Mouse (Mus musculus) C2C12 (cell line): ENCODE measurements around the gene Prkce.

Source experiments
- CEBPB ChIP-seq: IDR thresholded peaks from one replicate; pipeline ENCODE4 v1.6.1; 2011; ENCODE audit warnings: low read depth, mild to moderate bottlenecking, control low read depth, moderate library complexity
- CTCF ChIP-seq: IDR thresholded peaks from one replicate; pipeline ENCODE4 v1.5.1; 2011; ENCODE audit not compliant: control insufficient read depth, insufficient read depth, insufficient read length
- FOSL1 ChIP-seq: IDR thresholded peaks from one replicate; pipeline ENCODE4 v1.8.0; 2011; ENCODE audit warnings: mild to moderate bottlenecking, low read length; ENCODE audit not compliant: poor library complexity, insufficient read depth, severe bottlenecking
- MAX ChIP-seq: IDR thresholded peaks from one replicate; pipeline ENCODE4 v1.6.1; 2011; ENCODE audit warnings: mild to moderate bottlenecking, control low read depth
- MYOD1 ChIP-seq: IDR thresholded peaks from one replicate; pipeline ENCODE4 v1.6.1; 2011; ENCODE audit warnings: low read depth; ENCODE audit not compliant: control insufficient read depth, insufficient read length
- MYOG ChIP-seq: IDR thresholded peaks from one replicate; pipeline ENCODE4 v1.6.1; 2011; ENCODE audit not compliant: control insufficient read depth, insufficient read length; ENCODE audit errors: extremely low read depth
- USF1 ChIP-seq: IDR thresholded peaks from one replicate; pipeline ENCODE4 v1.6.1; 2011; ENCODE audit warnings: low read depth, mild to moderate bottlenecking, control low read depth, moderate library complexity

- TF ChIP-seq CTCF (no peak), USF1 (no peak), CEBPB (no peak), FOSL1 (no peak), MAX (no peak), MYOD1 (no peak), MYOG (no peak)
These were observed 357.5 kb downstream of the Prkce start for GRCm38 (mm10) chr17:86525075-86525474.
